Mouse (Mus musculus): ENCODE measurements at regions not wholly inside any gene's neighbourhood (a gene's known extent, or its start where the extent isn't known, plus 50 kb on each side); places are given as distances from the start of the nearest gene placed in this dataset.

DNA sequence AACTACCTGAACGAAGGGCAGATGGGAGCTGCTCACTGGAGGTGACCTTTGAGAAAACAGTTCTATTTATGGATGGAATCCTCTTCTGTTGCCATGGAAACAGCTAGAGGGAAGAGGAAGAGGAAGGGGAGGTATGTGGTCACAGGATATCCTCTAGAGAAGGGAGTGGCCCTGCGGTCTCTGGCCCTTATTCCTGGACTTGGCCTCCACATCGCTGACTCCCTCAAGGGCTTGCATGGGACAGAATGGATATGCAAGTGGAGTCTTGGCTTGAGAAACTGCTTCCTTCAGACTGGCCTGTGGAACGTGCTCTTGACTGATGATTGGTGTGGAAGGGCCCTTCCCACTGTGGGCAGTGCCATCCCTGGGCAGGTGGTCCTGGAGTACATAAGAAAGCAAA, 68.9 kb upstream of the Pitx1 start:
- 84% methylated on average over 4 of the region's 4 CpGs for WGBS
- Histone ChIP-seq H3K27ac (ENCODE audit: low read depth, low read length) (no peak overlapping the region), H3K4me3 (ENCODE audit: low read length) (no peak overlapping the region), H3K4me2 (ENCODE audit: low read length) (no peak overlapping the region), H3K9me3 (ENCODE audit: control insufficient read depth, low read length) (no peaks in the 10 kb centered on the region), H3K36me3 (ENCODE audit: control insufficient read depth, insufficient read depth, low read length) (no peaks in the 10 kb centered on the region), H3K27me3 (replicated peaks; ENCODE audit: control insufficient read depth, insufficient read depth, low read length) (no peaks in the 10 kb centered on the region), H3K9ac (ENCODE audit: low read depth, low read length) (no peak overlapping the region), H3K4me1 (ENCODE audit: control insufficient read depth, insufficient read depth, low read depth, low read length) (no peaks in the 10 kb centered on the region)
- no peak for ATAC-seq

DNA sequence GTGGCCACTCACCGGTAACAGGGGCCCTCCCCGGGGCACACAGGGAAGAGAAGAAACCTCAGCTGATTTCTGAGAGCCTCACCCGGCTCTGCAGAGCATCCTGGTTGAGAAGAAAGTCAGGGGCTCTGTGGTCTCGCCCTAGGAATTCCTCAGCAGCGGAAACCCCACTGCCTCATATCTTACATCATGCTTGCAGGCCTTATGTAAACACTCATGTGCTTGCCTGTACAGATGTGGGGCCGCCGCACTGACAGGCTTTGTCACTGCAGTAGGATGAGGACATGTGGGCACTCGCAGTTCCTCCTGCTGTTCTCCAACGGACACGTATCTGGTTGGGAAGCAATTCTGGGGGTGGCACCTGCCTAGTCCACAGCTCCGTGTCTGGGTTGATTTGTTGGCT, 66.3 kb upstream of the Pitx1 start:
- WGBS = 75% methylated on average over 11 of the region's 11 CpGs
- H3K36me3 ChIP-seq (ENCODE audit: control insufficient read depth, insufficient read depth, low read length) = no peaks in the 10 kb centered on the region
- H3K9ac ChIP-seq (ENCODE audit: low read depth, low read length) = no peak overlapping the region
- ATAC-seq = no peak
- no peak overlapping the region for H3K27ac ChIP-seq (ENCODE audit: low read depth, low read length)
- no peak overlapping the region for H3K4me3 ChIP-seq (ENCODE audit: low read length)
- H3K9me3 ChIP-seq (ENCODE audit: control insufficient read depth, low read length) = no peaks in the 10 kb centered on the region
- H3K4me1 ChIP-seq (ENCODE audit: control insufficient read depth, insufficient read depth, low read depth, low read length) = peaks cover 8% of the 10 kb centered on the region
- H3K27me3 ChIP-seq (replicated peaks; ENCODE audit: control insufficient read depth, insufficient read depth, low read length) = no peaks in the 10 kb centered on the region
- no peak overlapping the region for H3K4me2 ChIP-seq (ENCODE audit: low read length)

- Histone ChIP-seq H3K27me3 (replicated peaks; ENCODE audit: control insufficient read depth, insufficient read depth, low read length) (no peaks in the 10 kb centered on the region), H3K9ac (ENCODE audit: low read depth, low read length) (no peak overlapping the region), H3K4me3 (ENCODE audit: low read length) (no peak overlapping the region), H3K9me3 (ENCODE audit: control insufficient read depth, low read length) (no peaks in the 10 kb centered on the region), H3K36me3 (ENCODE audit: control insufficient read depth, insufficient read depth, low read length) (no peaks in the 10 kb centered on the region), H3K27ac (ENCODE audit: low read depth, low read length) (no peak overlapping the region), H3K4me2 (ENCODE audit: low read length) (no peak overlapping the region), H3K4me1 (ENCODE audit: control insufficient read depth, insufficient read depth, low read depth, low read length) (peaks cover 8% of the 10 kb centered on the region)
- ATAC-seq = no peak
- WGBS = 83% methylated on average over 4 of the region's 4 CpGs
Measured at GRCm38 (mm10) chr13:55900190-55900526, 64.2 kb upstream of the Pitx1 start.

- no peak overlapping the region for H3K9ac ChIP-seq (ENCODE audit: low read depth, low read length)
- no peaks in the 10 kb centered on the region for H3K27me3 ChIP-seq (replicated peaks; ENCODE audit: control insufficient read depth, insufficient read depth, low read length)
- H3K9me3 ChIP-seq (ENCODE audit: control insufficient read depth, low read length) = no peaks in the 10 kb centered on the region
- no peaks in the 10 kb centered on the region for H3K36me3 ChIP-seq (ENCODE audit: control insufficient read depth, insufficient read depth, low read length)
- H3K4me3 ChIP-seq (ENCODE audit: low read length) = no peak overlapping the region
- peaks cover 8% of the 10 kb centered on the region for H3K4me1 ChIP-seq (ENCODE audit: control insufficient read depth, insufficient read depth, low read depth, low read length)
- H3K4me2 ChIP-seq (ENCODE audit: low read length) = no peak overlapping the region
- no peak overlapping the region for H3K27ac ChIP-seq (ENCODE audit: low read depth, low read length)
- 41% methylated on average over 10 of the region's 10 CpGs for WGBS
- ATAC-seq = no peak
Measured at GRCm38 (mm10) chr13:55899501-55900189, 63.7 kb upstream of the Pitx1 start.

DNA sequence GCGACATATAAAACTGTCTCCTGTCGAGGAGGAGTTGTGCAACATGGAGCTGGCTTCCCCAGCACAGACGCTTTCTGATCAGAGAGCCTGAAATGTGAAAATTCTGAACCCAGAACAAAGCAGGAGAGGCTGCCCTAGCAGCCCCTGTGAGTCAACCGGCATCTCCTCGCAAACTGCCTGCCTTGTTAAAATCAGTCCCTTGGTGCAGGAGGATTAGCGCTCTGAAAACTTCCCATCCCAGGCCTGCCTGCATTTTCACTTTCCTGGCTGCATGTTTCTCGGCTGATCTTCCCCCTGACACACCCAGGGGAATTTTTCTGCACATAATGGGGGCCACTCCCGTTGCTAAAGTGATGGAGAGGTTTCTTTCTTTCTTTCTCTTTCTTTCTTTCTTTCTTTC, 63.0 kb upstream of the Pitx1 start:
- H3K9ac ChIP-seq (ENCODE audit: low read depth, low read length) = no peak overlapping the region
- peaks cover 8% of the 10 kb centered on the region for H3K4me1 ChIP-seq (ENCODE audit: control insufficient read depth, insufficient read depth, low read depth, low read length)
- no peak overlapping the region for H3K4me3 ChIP-seq (ENCODE audit: low read length)
- H3K36me3 ChIP-seq (ENCODE audit: control insufficient read depth, insufficient read depth, low read length) = no peaks in the 10 kb centered on the region
- H3K27me3 ChIP-seq (replicated peaks; ENCODE audit: control insufficient read depth, insufficient read depth, low read length) = no peaks in the 10 kb centered on the region
- H3K9me3 ChIP-seq (ENCODE audit: control insufficient read depth, low read length) = no peaks in the 10 kb centered on the region
- no peak overlapping the region for H3K27ac ChIP-seq (ENCODE audit: low read depth, low read length)
- 24% methylated on average over 8 of the region's 8 CpGs for WGBS
- H3K4me2 ChIP-seq (ENCODE audit: low read length) = no peak overlapping the region
- ATAC-seq = 0 out of 2 replicates have a peak, but pooled peaks have one; percentile 6

GRCm38 (mm10) chr13:55898257-55898950, 62.4 kb upstream of the Pitx1 start:
- Histone ChIP-seq H3K9ac (ENCODE audit: low read depth, low read length) (no peak overlapping the region), H3K27ac (ENCODE audit: low read depth, low read length) (no peak overlapping the region), H3K27me3 (replicated peaks; ENCODE audit: control insufficient read depth, insufficient read depth, low read length) (no peaks in the 10 kb centered on the region), H3K9me3 (ENCODE audit: control insufficient read depth, low read length) (no peaks in the 10 kb centered on the region), H3K4me3 (ENCODE audit: low read length) (no peak overlapping the region), H3K4me2 (ENCODE audit: low read length) (no peak overlapping the region), H3K4me1 (ENCODE audit: control insufficient read depth, insufficient read depth, low read depth, low read length) (peaks cover 8% of the 10 kb centered on the region), H3K36me3 (ENCODE audit: control insufficient read depth, insufficient read depth, low read length) (no peaks in the 10 kb centered on the region)
- 48% methylated on average over 17 of the region's 17 CpGs for WGBS
- ATAC-seq = 0 out of 2 replicates have a peak, but pooled peaks have one; percentile 52

GRCm38 (mm10) chr13:55895505-55895904, 59.5 kb upstream of the Pitx1 start:
- H3K4me3 ChIP-seq (ENCODE audit: low read length) = no peak overlapping the region
- no peak for ATAC-seq
- H3K27ac ChIP-seq (ENCODE audit: low read depth, low read length) = no peak overlapping the region
- H3K9me3 ChIP-seq (ENCODE audit: control insufficient read depth, low read length) = no peaks in the 10 kb centered on the region
- H3K4me2 ChIP-seq (ENCODE audit: low read length) = no peak overlapping the region
- H3K36me3 ChIP-seq (ENCODE audit: control insufficient read depth, insufficient read depth, low read length) = no peaks in the 10 kb centered on the region
- no peaks in the 10 kb centered on the region for H3K27me3 ChIP-seq (replicated peaks; ENCODE audit: control insufficient read depth, insufficient read depth, low read length)
- no peak overlapping the region for H3K9ac ChIP-seq (ENCODE audit: low read depth, low read length)
- WGBS = 96% methylated on average over 5 of the region's 5 CpGs
- peaks cover 8% of the 10 kb centered on the region for H3K4me1 ChIP-seq (ENCODE audit: control insufficient read depth, insufficient read depth, low read depth, low read length)

GRCm38 (mm10) chr13:55893154-55894018, 57.4 kb upstream of the Pitx1 start:
- H3K27ac ChIP-seq (ENCODE audit: low read depth, low read length) = no peak overlapping the region
- H3K9ac ChIP-seq (ENCODE audit: low read depth, low read length) = peak overlapping the region; percentile 43
- H3K4me2 ChIP-seq (ENCODE audit: low read length) = peak overlapping the region; percentile 20; the same call in 1 of the 2 replicates
- H3K9me3 ChIP-seq (ENCODE audit: control insufficient read depth, low read length) = no peaks in the 10 kb centered on the region
- no peaks in the 10 kb centered on the region for H3K36me3 ChIP-seq (ENCODE audit: control insufficient read depth, insufficient read depth, low read length)
- no peaks in the 10 kb centered on the region for H3K27me3 ChIP-seq (replicated peaks; ENCODE audit: control insufficient read depth, insufficient read depth, low read length)
- 37% methylated on average over 25 of the region's 25 CpGs for WGBS
- H3K4me1 ChIP-seq (ENCODE audit: control insufficient read depth, insufficient read depth, low read depth, low read length) = peaks cover 1% of the 10 kb centered on the region
- ATAC-seq = no peak
- no peak overlapping the region for H3K4me3 ChIP-seq (ENCODE audit: low read length)

DNA sequence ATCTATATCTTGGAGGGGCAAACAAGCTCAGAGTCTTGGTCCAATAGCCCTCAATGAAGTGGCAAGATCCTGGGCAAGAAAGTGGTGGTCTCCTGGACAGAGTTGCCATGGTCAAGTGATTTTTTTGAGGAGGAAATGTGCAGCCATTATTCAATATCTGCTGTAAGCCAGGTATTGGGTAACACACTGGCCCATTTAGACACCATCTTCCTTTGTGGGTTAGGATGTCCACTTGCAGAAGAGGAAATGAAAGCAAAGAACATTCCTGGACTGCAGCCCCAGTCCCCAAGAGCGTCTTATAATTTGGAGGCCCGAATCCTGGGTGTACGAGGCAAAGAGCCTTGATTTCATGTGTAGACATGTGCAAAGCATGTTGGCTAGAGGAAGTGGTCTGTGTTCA, 56.3 kb upstream of the Pitx1 start:
- H3K9ac ChIP-seq (ENCODE audit: low read depth, low read length) = no peak overlapping the region
- H3K4me1 ChIP-seq (ENCODE audit: control insufficient read depth, insufficient read depth, low read depth, low read length) = no peaks in the 10 kb centered on the region; the same call in 1 of the 2 replicates
- H3K4me3 ChIP-seq (ENCODE audit: low read length) = no peak overlapping the region
- no peak overlapping the region for H3K27ac ChIP-seq (ENCODE audit: low read depth, low read length)
- H3K36me3 ChIP-seq (ENCODE audit: control insufficient read depth, insufficient read depth, low read length) = no peaks in the 10 kb centered on the region
- no peak for ATAC-seq
- 91% methylated on average over 3 of the region's 3 CpGs for WGBS
- no peaks in the 10 kb centered on the region for H3K27me3 ChIP-seq (replicated peaks; ENCODE audit: control insufficient read depth, insufficient read depth, low read length)
- H3K4me2 ChIP-seq (ENCODE audit: low read length) = no peak overlapping the region
- no peaks in the 10 kb centered on the region for H3K9me3 ChIP-seq (ENCODE audit: control insufficient read depth, low read length)
